Mouse (Mus musculus) heart, embryonic 11.5 days (tissue): ENCODE measurements around the gene Egfr. TPM values are rescaled to one million over a fixed set of nuclear protein-coding genes. Genes with fewer than 3 reads are reported as not detected.

Experiments
- ATAC-seq: fragments of 200-750 bp; cut with Nextera tagmentation; replicated peaks from 2 replicates; pipeline ENCODE4 v1.8.0; 2017; ENCODE audit warnings: moderate library complexity; ENCODE audit not compliant: insufficient number of reproducible peaks, low FRiP score, low TSS enrichment
- H3K27ac ChIP-seq: fragments of 300-500 bp; sonication (generic); 2 replicates; pipeline ENCODE4 v1.5.1; 2014; ENCODE audit warnings: mild to moderate bottlenecking, low read depth, low read length
- H3K27me3 ChIP-seq: fragments of 300-500 bp; sonication (generic); 2 replicates; pipeline ENCODE4 v1.6.1; 2014; ENCODE audit warnings: mild to moderate bottlenecking, low read length, mixed read lengths; ENCODE audit not compliant: control insufficient read depth, insufficient read depth
- H3K36me3 ChIP-seq: fragments of 300-500 bp; sonication (generic); 2 replicates; pipeline ENCODE4 v1.6.1; 2014; ENCODE audit warnings: mild to moderate bottlenecking, low read length, moderate library complexity, mixed read lengths; ENCODE audit not compliant: control insufficient read depth, insufficient read depth
- H3K4me1 ChIP-seq: fragments of 300-500 bp; sonication (generic); 2 replicates; pipeline ENCODE4 v1.6.1; 2014; ENCODE audit warnings: low read length; ENCODE audit not compliant: control insufficient read depth, insufficient read depth
- H3K4me2 ChIP-seq: fragments of 300-500 bp; sonication (generic); 2 replicates; pipeline ENCODE4 v1.6.1; 2014; ENCODE audit warnings: mild to moderate bottlenecking, moderate library complexity
- H3K4me3 ChIP-seq: fragments of 300-500 bp; sonication (generic); 2 replicates; pipeline ENCODE4 v1.5.1; 2014; ENCODE audit warnings: low read depth, low read length
- H3K9ac ChIP-seq: fragments of 300-500 bp; sonication (generic); 2 replicates; pipeline ENCODE4 v1.6.1; 2014; ENCODE audit warnings: mild to moderate bottlenecking, low read depth, low read length, moderate library complexity
- H3K9me3 ChIP-seq: fragments of 300-500 bp; sonication (generic); replicated peaks from 2 replicates; pipeline ENCODE4 v1.6.1; 2016; ENCODE audit warnings: low read length; ENCODE audit not compliant: control insufficient read depth
- WGBS: fragments of 180-500 bp; shearing (Covaris S2); extraction: QIAGEN DNeasy Blood & Tissue Kit; methylation state at CpG from one replicate; pipeline ENCODE4 v1.1.7; 2014; ENCODE audit not compliant: insufficient replicate concordance; 5-methylcytosine and 5-hydroxymethylcytosine counted together
- polyA plus RNA-seq: library from polyadenylated mRNA; unstranded; fragments of >200 nt; fragmentation: Nextera tagmentation; extraction: Ambion mirVana; gene quantifications from 2 replicates; pipeline ENCODE4 v1.2.1, GENCODE M21; 2014

Gene Egfr
- polyA plus RNA-seq, 1 experiment from 2014 or later = 3.7 TPM

DNA sequence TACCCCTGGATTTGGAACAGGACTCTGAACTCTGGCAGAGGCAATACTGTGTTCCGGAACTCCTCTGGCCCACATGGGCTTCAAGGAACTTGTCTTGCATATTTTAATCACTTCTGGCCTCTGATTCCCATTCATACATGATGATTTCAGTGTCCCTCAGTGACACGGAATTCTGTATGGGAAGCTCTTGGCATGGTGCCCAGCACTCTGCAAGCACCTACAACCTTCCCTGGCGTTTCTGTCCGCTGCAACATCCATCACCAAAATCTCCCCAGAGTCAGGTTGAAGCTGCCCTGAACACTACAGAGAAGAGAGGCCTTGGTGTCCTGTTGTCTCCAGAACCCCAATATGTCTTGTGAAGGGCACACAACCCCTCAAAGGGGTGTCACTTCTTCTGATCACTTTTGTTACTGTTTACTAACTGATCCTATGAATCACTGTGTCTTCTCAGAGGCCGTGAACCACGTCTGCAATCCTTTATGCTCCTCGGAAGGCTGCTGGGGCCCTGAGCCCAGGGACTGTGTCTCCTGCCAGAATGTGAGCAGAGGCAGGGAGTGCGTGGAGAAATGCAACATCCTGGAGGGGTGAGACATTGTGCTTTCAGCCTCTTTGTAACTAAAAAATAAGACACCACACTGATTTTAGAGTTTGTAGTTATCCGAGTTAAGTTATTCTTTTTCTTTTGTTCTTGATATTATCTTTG lies 125.8 kb downstream of the Egfr start:
- Histone ChIP-seq H3K4me1 (no peaks in the 10 kb centered on the region), H3K4me2 (no peak overlapping the region), H3K9ac (no peak overlapping the region), H3K27ac (no peak overlapping the region), H3K9me3 (no peaks in the 10 kb centered on the region), H3K27me3 (peaks cover 14% of the 10 kb centered on the region), H3K4me3 (no peak overlapping the region), H3K36me3 (no peaks in the 10 kb centered on the region)
- WGBS = 64% methylated on average over 9 of the region's 9 CpGs
- ATAC-seq = no peak

- H3K27ac ChIP-seq = no peak overlapping the region
- ATAC-seq = no peak
These were observed 129.9 kb downstream of the Egfr start for GRCm38 (mm10) chr11:16881932-16882331.

GRCm38 (mm10) chr11:16886152-16886551 lies 134.1 kb downstream of the Egfr start:
- H3K27me3 ChIP-seq = no peaks in the 10 kb centered on the region
- no peaks in the 10 kb centered on the region for H3K36me3 ChIP-seq
- H3K9me3 ChIP-seq = no peaks in the 10 kb centered on the region
- WGBS = 59% methylated on average over 6 of the region's 6 CpGs
- no peak overlapping the region for H3K4me3 ChIP-seq
- no peak overlapping the region for H3K27ac ChIP-seq
- H3K9ac ChIP-seq = no peak overlapping the region
- H3K4me1 ChIP-seq = no peaks in the 10 kb centered on the region
- no peak overlapping the region for H3K4me2 ChIP-seq
- no peak for ATAC-seq

More at GRCm38 (mm10) chr11:16881932-16882331, 129.9 kb downstream of the Egfr start:
- Histone ChIP-seq H3K4me2 (no peak overlapping the region), H3K4me3 (no peak overlapping the region), H3K36me3 (no peaks in the 10 kb centered on the region), H3K9ac (no peak overlapping the region), H3K9me3 (no peaks in the 10 kb centered on the region), H3K27me3 (peaks cover 3% of the 10 kb centered on the region; the same call in 1 of the 2 replicates), H3K4me1 (no peaks in the 10 kb centered on the region)
- 82% methylated on average over 4 of the region's 4 CpGs for WGBS

GRCm38 (mm10) chr11:16888086-16888485 lies 136.1 kb downstream of the Egfr start:
- Histone ChIP-seq H3K4me2 (no peak overlapping the region), H3K27ac (no peak overlapping the region), H3K4me3 (no peak overlapping the region), H3K27me3 (no peaks in the 10 kb centered on the region), H3K9me3 (no peaks in the 10 kb centered on the region), H3K4me1 (no peaks in the 10 kb centered on the region), H3K36me3 (no peaks in the 10 kb centered on the region), H3K9ac (no peak overlapping the region)
- no peak for ATAC-seq

DNA sequence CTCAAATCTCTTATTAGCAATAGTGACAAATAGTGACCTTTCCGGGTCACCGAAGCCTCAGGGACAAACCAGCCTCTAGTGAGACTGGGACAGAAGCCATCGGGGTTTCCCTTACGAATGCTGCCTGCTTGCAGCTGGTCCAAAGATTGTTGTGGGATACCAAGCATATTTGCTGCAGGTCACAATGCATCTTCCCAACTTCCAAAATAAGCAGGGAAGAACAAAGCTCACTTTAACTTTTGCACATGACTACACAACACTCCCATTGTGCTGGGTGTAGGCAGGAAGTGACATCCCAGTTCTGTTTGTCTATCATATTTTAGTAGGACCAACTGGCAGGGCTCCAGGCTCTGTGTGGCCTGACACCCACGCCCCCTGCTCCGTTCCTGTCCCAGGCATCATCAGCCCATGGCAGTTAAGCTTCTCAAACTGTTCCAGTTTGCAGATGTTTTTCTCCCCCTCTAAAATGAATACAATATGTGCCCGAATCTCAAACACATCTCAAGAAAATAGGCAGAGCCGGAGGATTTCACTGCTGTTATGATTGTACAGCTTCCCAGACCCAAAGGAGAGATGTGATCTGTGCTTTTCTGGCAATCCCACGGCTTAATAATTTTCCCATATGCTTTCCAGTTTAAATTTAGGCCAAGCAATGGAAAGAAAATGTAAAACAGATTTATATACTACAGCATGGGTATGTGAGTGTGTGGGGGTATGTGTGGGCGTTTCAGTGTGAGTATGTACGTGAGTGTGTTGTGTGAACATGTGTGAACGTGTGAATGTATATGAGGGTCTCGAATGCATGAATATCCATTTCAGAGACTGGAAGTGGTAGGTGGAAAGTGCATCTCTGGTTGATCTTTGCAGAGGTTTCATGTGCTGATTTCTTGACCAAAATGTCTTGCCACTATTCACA lies 143.7 kb downstream of the Egfr start:
- no peaks in the 10 kb centered on the region for H3K36me3 ChIP-seq
- H3K4me3 ChIP-seq = no peak overlapping the region
- H3K9me3 ChIP-seq = no peaks in the 10 kb centered on the region
- H3K27me3 ChIP-seq = no peaks in the 10 kb centered on the region
- no peak overlapping the region for H3K4me2 ChIP-seq
- no peak overlapping the region for H3K27ac ChIP-seq
- WGBS = 81% methylated on average over 13 of the region's 13 CpGs
- no peaks in the 10 kb centered on the region for H3K4me1 ChIP-seq
- no peak for ATAC-seq
- no peak overlapping the region for H3K9ac ChIP-seq

DNA sequence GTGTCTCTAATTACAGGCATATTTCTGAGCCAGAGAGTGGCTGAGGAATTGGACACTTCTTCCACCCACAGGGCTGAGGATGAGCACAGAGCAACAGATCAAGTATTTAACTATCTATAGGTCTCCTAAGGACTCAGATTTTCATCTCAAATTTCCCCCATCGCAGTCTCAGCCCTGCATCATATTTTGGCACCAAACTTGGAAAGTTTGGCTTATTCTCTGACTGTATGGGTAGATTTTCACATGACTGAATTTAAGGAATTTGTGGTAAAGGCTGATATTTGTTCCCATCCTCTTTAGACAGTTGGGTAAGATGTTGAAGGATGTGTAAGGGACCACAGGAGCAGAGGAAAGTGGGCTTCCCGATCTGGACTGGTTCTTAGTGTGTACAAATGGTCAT lies 145.7 kb downstream of the Egfr start:
- Histone ChIP-seq H3K4me2 (no peak overlapping the region), H3K27ac (no peak overlapping the region), H3K4me1 (no peaks in the 10 kb centered on the region), H3K36me3 (no peaks in the 10 kb centered on the region), H3K9me3 (no peaks in the 10 kb centered on the region), H3K27me3 (no peaks in the 10 kb centered on the region), H3K9ac (no peak overlapping the region), H3K4me3 (no peak overlapping the region)
- no peak for ATAC-seq
- 86% methylated on average over 2 of the region's 2 CpGs for WGBS

- 78% methylated on average over 1 of the region's 1 CpGs for WGBS
- H3K9me3 ChIP-seq = no peaks in the 10 kb centered on the region
These were observed 148.2 kb downstream of the Egfr start for GRCm38 (mm10) chr11:16900182-16900581.

DNA sequence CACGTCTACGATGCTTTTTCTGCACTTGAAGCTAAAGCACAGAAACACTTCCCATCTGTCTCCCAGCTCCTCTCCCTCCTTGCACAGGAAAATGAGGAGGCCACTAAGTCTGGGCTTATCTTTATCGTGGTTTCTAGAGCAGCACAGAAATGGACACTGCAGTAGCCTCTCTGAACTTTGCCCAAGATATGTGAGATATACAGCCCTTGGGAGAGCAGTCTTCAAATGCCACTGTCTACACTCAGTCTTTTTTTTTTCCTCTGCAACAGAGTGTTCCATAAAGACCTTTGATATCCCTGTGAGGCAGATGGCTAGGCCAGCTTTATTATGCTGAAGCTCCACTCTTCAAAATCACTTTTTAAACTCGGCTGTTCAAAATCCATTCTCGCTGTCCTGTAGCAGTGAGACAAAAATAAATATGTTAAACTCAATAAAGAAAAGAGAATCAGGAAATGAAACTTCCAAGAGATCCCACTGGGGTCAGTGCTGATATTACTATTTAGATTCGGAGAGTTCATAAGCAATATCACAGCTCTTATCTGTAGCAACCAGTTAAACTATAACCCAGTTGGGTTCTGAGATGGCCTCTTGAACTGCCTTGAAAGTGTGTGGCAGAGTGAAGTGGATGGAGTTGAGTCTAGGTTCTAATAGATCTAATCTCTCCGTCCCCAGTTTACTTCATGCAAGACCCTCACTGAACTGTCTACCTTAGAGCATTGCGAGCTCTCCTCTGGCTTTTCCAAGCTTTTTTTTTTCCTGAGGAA lies 148.8 kb downstream of the Egfr start:
- no peak overlapping the region for H3K27ac ChIP-seq
- H3K9me3 ChIP-seq = no peaks in the 10 kb centered on the region
- H3K36me3 ChIP-seq = no peaks in the 10 kb centered on the region
- H3K4me1 ChIP-seq = 0 out of 2 replicates have a peak, but pooled peaks cover 4% of the 10 kb centered on the region
- no peak for ATAC-seq
- WGBS = 65% methylated on average over 8 of the region's 8 CpGs
- no peaks in the 10 kb centered on the region for H3K27me3 ChIP-seq
- H3K4me3 ChIP-seq = no peak overlapping the region
- H3K9ac ChIP-seq = no peak overlapping the region
- no peak overlapping the region for H3K4me2 ChIP-seq

More at GRCm38 (mm10) chr11:16900182-16900581, 148.2 kb downstream of the Egfr start:
- no peaks in the 10 kb centered on the region for H3K27me3 ChIP-seq
- H3K9ac ChIP-seq = no peak overlapping the region
- H3K27ac ChIP-seq = no peak overlapping the region
- no peak overlapping the region for H3K4me2 ChIP-seq
- H3K4me3 ChIP-seq = no peak overlapping the region
- H3K4me1 ChIP-seq = 0 out of 2 replicates have a peak, but pooled peaks cover 4% of the 10 kb centered on the region
- no peak for ATAC-seq
- no peaks in the 10 kb centered on the region for H3K36me3 ChIP-seq
